ENCODE assay signal across 10 mouse cellular contexts in genomic region chr7:72400056-72400455, GRCm38 (mm10).
DNase-seq lines count a peak whose midpoint lies in the region; ATAC-seq lines count a peak whose summit lies in the region.
"Had no signal": no experiment of that assay in that cellular context is flagged by ENCODE, and none has a peak within 500 bp of the region (broad histone marks: within the 10 kb centered on the region; RNA-seq: fewer than 3 reads in every experiment).

No protein-coding gene starts in this region.

- DNase-seq in testis, postnatal 10 days (ENCODE audit: low spot score), result peak; percentile 80
- DNase-seq in testis, postnatal 14 days (ENCODE audit: low spot score), result no peak
- DNase-seq in adrenal gland, postnatal 36 days, result peak; percentile 39 to 65
- DNase-seq in left cerebral cortex, adult 8-10 months (ENCODE audit: low spot score in 2 of 2), result peak; percentile 7 to 40

- no peaks in the 10 kb centered on the region for H3K27me3 ChIP-seq in forebrain, embryonic 12.5 days
- H3K27me3 ChIP-seq in hindbrain, embryonic 16.5 days (replicated peaks; ENCODE audit: control insufficient read depth, insufficient read depth, low read length), result no peaks in the 10 kb centered on the region
- H3K27me3 ChIP-seq in midbrain, embryonic 16.5 days (ENCODE audit: control insufficient read depth, insufficient read depth, low read depth, low read length), result no peaks in the 10 kb centered on the region

- no peak overlapping the region for H3K4me2 ChIP-seq in forebrain, embryonic 12.5 days
- no peak overlapping the region for H3K4me2 ChIP-seq in hindbrain, embryonic 16.5 days (ENCODE audit: low read length)
- no peak overlapping the region for H3K4me2 ChIP-seq in midbrain, embryonic 16.5 days (ENCODE audit: low read length)
- H3K4me2 ChIP-seq: embryonic facial prominence, embryonic 13.5 days had no signal

- H3K27ac ChIP-seq in forebrain, embryonic 12.5 days, result no peak overlapping the region
- no peak overlapping the region for H3K27ac ChIP-seq in hindbrain, embryonic 16.5 days (ENCODE audit: low read depth, low read length)
- H3K27ac ChIP-seq in midbrain, embryonic 16.5 days (ENCODE audit: low read length), result no peak overlapping the region
- H3K27ac ChIP-seq: embryonic facial prominence, embryonic 13.5 days had no signal

- no peaks in the 10 kb centered on the region for H3K9me3 ChIP-seq in forebrain, embryonic 12.5 days
- H3K9me3 ChIP-seq in hindbrain, embryonic 16.5 days (ENCODE audit: control insufficient read depth, low read length), result no peaks in the 10 kb centered on the region
- H3K9me3 ChIP-seq in midbrain, embryonic 16.5 days (replicated peaks; ENCODE audit: control insufficient read depth, low read length, poor library complexity, severe bottlenecking), result no peaks in the 10 kb centered on the region
- H3K9me3 ChIP-seq: embryonic facial prominence, embryonic 13.5 days had no signal

- H3K4me1 ChIP-seq in forebrain, embryonic 12.5 days, result no peaks in the 10 kb centered on the region
- H3K4me1 ChIP-seq in hindbrain, embryonic 16.5 days (ENCODE audit: control insufficient read depth, insufficient read depth, low read depth, low read length), result no peaks in the 10 kb centered on the region
- no peaks in the 10 kb centered on the region for H3K4me1 ChIP-seq in midbrain, embryonic 16.5 days (ENCODE audit: control insufficient read depth, insufficient read depth, low read length)
- H3K4me1 ChIP-seq: embryonic facial prominence, embryonic 13.5 days had no signal

- peak; percentile 46; the same call in 1 of the 2 replicates for ATAC-seq in forebrain, embryonic 12.5 days (ENCODE audit: low FRiP score)
- ATAC-seq in hindbrain, embryonic 16.5 days, result 0 out of 2 replicates have a peak, but pooled peaks have one; percentile 37
- 0 out of 2 replicates have a peak, but pooled peaks have one; percentile 45 for ATAC-seq in midbrain, embryonic 16.5 days
- no peak for ATAC-seq in megakaryocyte, adult 5-6 weeks (ENCODE audit: poor library complexity, severe bottlenecking)

- H3K9ac ChIP-seq in forebrain, embryonic 12.5 days, result no peak overlapping the region
- no peak overlapping the region for H3K9ac ChIP-seq in hindbrain, embryonic 16.5 days (ENCODE audit: low read depth, low read length)
- no peak overlapping the region for H3K9ac ChIP-seq in midbrain, embryonic 16.5 days (ENCODE audit: low read depth, low read length)
- H3K9ac ChIP-seq: embryonic facial prominence, embryonic 13.5 days had no signal

- no peaks in the 10 kb centered on the region for H3K36me3 ChIP-seq in forebrain, embryonic 12.5 days (replicated peaks)
- H3K36me3 ChIP-seq in hindbrain, embryonic 16.5 days (ENCODE audit: control insufficient read depth, insufficient read depth, low read length), result no peaks in the 10 kb centered on the region
- H3K36me3 ChIP-seq in midbrain, embryonic 16.5 days (ENCODE audit: control insufficient read depth, insufficient read depth, low read length), result no peaks in the 10 kb centered on the region
- H3K36me3 ChIP-seq: embryonic facial prominence, embryonic 13.5 days had no signal

- H3K4me3 ChIP-seq in forebrain, embryonic 12.5 days (replicated peaks), result no peak overlapping the region
- no peak overlapping the region for H3K4me3 ChIP-seq in hindbrain, embryonic 16.5 days (ENCODE audit: low read length)
- H3K4me3 ChIP-seq in midbrain, embryonic 16.5 days (ENCODE audit: low read depth, low read length), result no peak overlapping the region
- H3K4me3 ChIP-seq: embryonic facial prominence, embryonic 13.5 days; myocyte had no signal
